Mouse (Mus musculus) urinary bladder, adult 18-20 months (tissue): Measurements from ENCODE around the gene Abca7.

Experiments used
- DNase-seq, 2 experiments: peaks; one replicate each; pipeline ENCODE4 v3.0.0; 2022; ENCODE audit warnings: low spot score in 2 of 2, mixed read lengths in 2 of 2

Gene Abca7

DNA sequence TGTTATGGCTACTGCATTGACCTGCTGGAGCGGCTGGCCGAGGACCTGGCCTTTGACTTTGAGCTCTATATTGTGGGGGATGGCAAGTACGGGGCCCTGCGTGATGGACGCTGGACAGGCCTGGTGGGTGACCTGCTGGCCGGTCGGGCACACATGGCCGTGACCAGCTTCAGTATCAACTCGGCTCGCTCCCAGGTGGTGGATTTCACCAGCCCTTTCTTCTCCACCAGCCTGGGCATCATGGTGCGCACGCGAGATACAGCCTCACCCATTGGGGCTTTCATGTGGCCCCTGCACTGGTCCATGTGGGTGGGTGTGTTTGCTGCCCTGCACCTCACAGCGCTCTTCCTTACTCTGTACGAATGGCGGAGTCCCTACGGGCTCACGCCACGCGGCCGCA, 22.2 kb upstream of the Abca7 start:
- DNase-seq, result no peak

DNA sequence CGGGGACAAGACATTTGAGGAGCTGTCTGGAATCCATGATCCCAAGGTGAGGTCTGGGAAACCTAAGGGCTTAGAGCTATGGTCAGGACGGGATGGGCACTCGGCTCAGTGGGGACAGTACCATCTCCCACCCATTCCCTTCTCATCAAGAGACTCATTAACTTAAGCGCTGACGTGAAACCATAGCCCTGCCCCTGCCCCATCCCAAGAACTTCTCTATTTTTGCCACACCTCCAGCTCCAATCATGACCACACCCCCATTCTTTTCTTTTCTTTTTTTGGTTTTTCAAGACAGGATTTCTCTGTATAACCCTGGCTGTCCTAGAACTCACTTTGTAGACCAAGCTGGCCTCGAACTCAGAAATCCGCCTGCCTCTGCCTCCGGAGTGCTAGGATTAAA, 21.6 kb upstream of the Abca7 start:
- no peak for DNase-seq

DNA sequence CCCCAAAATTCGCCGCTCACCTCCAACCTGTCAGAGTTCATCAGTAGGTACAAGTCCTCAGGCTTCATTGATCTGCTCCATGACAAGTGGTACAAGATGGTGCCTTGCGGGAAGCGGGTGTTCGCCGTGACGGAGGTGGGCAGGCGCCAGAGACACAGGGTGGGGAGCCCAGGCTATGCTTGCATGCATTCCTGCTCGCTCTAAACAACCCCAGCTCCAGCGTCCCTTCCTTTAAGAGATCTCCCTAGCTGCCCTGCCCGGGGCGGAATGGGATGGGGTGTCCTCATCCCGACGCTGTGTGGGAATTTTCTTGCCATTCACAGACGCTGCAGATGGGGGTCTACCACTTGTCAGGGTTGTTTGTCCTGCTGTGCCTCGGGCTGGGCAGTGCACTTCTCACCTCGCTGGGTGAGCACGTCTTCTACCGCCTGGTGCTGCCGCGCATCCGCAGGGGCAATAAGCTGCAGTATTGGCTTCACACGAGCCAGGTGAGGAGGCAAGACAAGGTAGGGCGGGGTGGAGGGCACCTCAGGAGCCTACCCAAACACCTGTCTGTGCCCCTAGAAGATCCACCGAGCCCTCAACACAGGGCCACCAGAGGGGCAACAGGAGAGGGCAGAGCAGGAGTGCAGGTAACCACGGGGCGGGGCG, 20.1 kb upstream of the Abca7 start:
- DNase-seq, result no peak

DNA sequence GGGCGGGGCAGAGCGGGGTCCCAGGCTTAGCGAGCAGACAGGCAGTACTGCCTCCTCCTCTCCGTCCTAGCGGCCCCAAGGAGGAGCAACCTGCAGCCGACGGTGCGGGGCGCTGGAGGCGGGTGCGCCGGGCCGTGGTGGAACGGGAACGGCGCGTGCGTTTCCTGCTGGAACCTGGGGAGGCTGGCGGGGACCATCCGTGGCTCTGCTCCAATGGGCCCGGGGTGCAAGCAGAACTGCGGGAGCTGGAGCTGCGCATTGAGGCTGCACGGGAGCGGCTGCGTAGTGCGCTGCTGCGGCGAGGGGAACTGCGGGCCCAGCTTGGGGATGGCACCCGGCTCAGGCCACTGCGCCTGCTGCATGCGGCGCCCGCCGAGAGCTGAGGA, 19.6 kb upstream of the Abca7 start:
- no peak for DNase-seq

DNA sequence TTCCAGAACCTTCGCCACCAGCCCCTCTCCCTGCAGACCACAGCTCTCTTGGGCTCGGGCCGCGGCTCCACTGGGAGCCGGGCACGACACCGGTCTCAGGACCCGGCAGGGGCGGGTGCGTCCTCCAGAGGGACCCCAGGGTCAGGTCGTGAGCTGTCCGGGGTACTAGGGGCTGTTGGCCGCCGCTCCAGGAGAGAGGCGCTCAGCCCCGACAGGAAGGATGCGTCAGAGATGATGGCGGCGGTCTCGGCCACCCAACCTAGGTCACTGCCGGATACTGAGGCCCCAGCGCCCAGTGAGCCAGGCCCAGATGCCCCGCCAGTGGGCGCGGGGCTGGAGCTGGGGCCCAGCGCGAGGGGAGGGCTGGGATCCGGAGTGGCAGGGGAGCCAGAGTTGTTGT, 19.0 kb upstream of the Abca7 start:
- DNase-seq, result no peak

DNA sequence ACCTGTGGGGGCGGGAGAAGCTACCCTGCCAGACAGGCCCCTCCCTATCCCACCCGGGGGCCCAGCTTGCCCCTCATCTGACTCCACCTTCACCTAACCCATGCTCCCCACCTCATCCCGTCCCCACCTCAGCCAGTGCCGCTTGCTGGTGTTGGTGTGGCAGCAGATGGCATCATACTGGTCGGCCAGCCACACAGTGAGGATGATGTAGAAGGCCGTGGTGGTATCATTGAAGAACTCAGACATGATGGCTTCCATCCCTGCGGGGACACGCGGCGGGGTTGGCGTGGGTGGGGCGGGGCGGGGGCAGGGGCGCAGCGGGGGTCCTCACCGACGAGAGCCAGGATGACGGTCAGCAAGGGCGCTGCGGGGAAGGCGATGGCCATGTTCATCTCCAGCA, 18.2 kb upstream of the Abca7 start:
- DNase-seq, result no peak

DNA sequence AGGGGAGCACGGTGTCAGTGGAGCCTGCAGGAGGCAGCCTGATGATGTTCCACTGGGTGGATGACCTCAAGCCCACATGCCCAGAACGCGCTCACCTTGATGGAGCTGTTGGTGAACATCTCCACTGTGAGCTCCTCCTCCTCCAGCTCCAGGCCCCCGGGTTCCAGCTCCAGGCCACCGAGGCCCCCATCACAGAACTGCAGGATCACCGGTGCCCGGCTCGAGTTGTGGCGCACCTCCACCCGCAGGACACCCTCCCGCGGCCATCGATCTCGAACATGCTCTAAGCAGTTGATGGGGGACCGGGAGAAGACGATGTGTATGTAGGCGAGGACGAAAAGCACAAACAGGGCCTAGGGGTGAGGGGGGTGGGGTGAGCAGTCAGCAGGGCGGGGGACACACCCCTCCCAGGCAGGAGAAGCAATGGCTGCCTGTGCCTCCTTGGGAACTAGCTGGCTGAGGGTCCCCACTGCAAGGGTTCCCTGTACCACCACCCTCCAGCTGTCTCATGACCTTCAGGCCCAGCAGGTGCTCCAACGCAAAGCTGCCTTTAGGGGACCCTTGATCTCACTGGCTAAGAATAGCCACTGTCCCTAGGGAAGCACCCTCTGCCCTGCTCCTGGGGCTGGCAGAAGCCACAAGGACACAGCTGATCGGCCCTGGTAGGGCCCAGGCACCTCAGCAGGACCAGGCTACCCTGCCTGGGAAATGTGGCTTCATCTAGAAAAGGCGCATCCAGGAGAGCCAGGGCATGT, 16.7 kb upstream of the Abca7 start:
- DNase-seq, result no peak

DNA sequence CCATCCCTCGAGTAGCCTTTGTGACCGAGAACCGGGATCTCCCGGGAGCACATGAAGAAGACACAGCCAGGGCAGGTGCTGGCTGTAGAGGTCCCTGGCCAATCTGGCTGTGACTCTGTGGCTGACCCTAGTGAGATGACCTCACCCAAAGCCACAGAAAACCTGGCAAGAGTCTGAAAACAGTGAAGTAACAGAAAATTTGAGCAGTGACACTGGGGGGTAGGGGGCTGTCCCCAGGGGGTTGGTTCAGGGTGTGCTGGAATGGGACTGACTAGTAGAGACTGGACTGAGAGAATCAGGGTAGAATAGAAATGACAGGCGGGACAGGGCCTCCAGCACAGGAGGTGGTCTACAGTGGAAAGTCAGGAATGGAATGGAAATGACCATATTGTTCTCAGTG, 13.1 kb upstream of the Abca7 start:
- DNase-seq, result no peak

DNA sequence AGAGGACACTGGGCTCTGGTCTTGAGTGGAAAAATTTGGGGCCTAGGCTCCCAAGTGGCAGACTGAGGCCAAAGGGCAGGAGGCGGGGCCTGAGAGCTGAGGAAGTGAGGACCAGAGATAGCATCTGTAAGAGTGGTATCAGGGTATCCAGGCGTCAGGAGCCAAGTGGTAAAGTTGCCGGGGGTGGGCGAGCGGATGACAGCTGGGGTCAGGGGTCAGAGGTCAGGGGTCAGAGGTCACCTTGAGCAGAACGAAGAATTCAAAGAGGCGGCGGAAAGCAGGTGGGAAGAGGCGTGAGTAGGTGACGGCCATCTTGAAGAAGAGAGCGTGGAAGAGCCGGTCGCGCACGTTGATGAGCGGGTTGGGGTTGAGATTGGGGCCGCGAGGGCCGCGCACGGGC, 12.6 kb upstream of the Abca7 start:
- peak; percentile 50 for DNase-seq

DNA sequence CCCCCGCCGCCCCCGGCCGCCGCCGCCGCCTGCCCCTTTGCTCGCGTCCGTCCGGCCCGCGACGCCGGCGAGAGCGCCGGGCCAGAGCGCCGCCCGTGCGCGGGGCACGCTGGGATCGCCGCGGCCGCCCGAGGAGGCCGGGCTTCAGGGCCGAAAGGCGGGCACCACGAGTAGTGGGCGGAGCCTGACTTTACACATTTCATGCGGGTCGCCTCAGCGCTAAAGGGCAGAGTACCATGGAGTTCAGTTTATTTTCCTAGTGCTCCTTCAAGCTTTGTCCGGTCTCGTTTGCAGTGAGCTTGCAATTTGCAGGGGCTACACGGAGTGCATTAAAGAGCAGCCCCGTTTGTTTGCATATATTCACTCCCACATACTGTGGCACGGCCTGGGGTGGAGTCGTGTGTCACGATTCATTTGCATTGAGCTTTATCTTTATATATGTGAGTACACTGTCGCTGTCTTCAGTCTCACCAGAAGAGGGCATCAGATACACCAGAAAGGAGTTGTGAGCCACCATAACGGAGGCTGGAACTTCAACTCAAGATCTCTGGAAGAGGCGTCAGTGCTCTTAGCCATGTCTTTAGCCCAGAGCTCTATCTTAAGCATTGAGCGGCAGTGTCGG, 12.0 kb upstream of the Abca7 start, which contains the start of gene Tmem259:
Gene Tmem259 (minus strand): TSS at position 136 of the 622 bp plus-strand sequence.
- peak; percentile 78 to 83 for DNase-seq

DNA sequence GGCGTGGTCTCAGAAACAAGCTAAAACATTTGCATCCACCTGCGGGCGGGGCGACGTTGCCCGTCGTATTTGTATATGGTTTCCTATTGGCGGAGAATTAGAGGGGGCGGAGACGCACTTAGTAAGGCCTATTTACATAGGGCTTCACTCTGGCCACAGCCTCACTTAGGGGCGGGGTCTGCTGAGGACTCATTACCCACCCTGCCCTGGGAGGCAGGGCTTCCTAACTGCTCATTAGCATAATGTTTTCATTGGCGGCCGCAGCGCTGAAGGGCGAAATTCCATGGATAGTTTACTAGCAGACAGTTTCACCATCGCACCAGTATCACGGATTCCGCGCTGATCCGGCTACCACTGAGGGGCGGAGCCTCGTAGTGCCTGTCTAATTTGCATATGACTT, 11.4 kb upstream of the Abca7 start:
- DNase-seq, result peak; percentile 84 to 95

DNA sequence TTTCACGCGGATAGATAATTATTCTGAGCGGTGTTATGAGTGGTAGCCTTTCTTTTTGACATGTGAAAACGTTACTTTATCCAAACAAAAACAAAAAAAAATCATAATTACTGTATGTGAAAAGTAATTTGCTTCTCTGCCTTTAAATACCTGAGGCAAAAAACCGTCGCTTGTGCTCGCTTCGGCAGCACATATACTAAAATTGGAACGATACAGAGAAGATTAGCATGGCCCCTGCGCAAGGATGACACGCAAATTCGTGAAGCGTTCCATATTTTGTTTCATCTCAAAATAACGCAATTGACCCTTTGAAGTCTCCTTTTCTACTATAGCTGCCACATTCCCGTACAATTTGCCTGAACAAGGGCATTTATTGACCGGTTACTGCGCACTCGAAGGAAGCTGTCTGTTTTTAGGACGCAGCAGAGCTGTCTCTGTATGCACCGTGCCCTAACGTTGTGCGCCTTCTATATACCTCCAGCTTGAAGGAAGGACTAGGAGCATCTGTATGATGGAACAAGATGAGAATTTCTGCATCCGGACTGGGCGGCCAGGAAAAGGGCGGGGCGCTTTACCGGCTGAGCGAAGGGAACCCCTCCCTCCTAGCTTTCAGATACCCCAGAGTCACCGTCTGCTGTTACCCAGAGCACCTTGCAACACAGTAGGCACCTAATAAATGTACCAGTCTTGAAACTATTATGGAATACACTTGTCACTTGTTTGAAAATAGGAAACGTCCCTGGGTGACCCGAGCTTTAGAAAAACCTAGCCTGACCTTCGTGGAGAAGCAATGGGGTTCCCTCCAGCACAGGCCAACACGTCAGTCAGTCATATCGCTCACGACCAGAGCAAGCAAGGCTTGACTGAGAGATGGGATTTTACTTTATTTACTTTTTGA, 10.7 kb upstream of the Abca7 start:
- DNase-seq, result peak; percentile 33 to 44

DNA sequence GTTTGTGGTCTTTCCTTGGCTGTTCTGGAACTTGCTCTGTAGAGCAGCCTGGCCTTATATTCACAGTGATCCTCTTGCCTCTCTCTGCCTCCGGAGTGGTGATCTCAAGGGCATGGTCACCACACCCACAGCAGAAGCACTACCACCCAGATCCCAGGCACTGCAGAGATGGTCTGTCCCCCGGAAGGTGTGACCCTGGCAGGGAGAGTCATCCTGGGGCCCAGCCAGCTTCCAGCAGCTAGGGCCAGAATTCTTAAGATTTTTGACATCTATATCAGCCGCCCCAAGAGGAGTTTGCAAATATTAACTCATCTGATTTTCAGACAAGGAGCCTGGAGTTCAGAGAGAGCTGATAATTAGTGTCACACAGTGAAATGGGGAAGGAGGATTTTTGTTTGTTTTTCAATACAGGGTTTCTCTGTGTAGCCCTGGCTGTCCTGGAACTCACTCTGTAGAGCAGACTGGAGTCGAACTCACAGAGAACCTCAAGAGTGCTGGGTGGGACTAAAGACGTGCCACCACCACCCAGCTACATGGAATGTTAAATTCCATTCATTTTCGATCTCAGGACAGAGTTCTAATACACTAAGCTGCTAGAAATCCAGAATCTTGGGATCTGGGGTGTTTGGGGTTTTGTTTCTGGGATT, 9.9 kb upstream of the Abca7 start:
- DNase-seq, result peak in 1 of 2 experiments; percentile 27

DNA sequence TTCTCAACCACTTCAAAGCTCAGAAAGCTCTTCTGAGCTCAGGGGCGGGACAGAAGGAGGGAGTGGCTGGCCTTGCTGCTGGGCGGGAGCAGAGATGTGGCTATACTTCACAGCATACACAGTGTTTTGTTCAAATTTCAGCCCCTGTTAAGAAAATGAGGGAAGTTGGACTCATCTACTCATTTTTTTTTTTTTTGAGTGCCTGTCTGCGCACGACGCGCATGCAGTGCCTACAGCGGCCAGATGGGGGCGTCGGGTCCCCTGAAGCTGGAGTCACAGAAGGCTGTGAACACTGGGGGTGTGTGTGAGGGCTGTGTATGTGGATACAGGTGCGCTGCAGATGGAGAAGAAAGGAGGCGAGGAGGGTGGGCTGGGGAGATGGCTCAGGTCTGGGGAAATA, 9.3 kb upstream of the Abca7 start:
- DNase-seq, result peak; percentile 59 to 81

DNA sequence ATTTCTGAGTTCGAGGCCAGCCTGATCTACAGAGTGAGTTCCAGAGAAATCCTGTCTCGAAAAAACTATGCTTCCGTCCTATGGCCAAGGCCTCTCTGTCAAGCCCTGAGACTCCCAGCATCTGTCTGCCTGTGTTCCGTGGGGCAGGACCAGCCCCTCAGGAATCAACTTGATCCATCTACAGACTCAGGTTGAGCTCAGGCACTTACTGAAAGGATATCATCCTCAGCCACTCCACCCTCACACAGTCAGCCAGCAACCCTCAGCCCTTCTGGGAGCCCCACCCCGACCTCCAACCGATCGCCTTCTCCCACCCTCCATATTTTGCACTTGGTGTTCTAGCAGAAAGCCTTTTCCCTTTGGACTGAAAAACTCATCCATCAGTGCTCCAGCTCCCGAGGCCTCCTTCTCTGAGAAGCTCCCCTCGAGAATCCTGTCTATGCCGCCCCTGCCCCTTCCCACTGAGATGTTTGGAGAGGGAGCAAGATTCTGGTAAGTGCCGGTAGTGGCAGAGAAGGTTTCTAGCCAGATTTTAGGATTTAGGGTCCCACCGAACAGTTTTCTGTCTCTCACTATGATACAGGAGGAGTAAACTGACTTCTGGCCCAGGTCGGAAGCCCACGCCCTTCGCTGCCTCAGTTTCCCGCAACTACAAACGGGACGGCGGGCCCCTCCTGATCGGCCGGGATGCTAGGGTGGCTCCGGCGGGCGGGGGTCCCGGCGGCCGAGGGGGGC, 8.4 kb upstream of the Abca7 start:
- DNase-seq, result peak in 1 of 2 experiments; percentile 25

DNA sequence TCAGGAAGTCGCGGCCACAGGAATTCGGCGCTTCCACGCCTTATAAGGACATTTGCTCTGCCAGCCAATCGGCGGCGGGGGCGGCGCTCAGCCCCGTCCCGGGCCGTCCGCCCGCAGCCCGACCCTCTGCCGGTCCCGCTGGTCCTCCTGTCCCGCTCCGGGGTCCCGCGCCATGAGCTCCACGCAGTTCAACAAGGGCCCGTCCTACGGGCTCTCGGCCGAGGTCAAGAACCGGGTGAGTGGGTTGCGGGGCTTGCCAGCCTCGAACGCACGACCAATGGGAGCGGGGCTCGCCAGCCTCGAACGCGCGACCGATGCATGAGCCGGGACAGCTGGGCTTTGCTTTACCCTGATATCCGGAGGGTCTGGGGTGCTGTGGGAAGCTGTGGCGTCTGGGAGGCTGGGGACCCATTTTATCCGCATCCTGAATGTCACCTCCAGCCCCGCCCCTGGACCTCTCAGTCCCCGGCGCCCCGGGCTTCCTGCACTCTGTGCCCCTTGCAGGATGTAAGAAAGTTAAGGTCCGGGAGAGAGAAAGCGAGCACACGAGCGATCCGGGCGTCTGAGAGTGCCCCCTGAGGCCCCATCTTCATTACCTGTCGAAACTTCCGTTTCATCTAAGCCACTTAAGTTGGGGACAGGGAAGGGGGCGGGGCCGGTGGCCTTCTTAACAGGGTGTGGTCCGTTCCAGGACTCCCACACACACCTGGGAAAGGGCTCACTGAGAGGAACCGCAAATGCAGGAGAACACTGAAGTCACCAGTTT, 7.6 kb upstream of the Abca7 start, which contains the start of gene Cnn2:
Gene Cnn2 (plus strand): TSS at position 79 of the 766 bp plus-strand sequence.
- DNase-seq, result peak; percentile 43 to 53

DNA sequence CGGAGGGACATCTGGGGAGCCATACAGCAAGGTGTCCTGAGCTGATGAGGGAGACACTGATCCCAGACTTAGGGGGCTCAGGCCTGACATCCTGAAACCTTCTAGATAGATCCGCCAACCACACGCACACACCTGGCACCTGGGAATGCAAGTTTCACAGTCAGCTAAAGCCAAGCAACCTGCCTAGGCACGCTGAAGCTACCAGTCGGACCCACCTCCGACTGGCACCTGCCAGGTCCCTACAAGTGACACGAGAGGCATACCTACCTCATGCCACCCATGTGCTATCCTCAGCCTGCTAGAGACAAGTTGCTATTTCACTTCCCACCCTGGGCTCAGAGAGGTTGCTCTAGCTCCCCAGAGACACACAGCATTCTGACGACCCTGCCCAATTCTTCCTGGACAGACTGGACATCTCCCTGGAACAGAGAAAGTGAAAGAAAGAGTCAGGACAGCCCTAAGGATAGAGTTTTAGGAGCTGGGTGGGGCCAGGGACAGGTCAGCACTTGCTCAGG, 7.0 kb upstream of the Abca7 start:
- no peak for DNase-seq

DNA sequence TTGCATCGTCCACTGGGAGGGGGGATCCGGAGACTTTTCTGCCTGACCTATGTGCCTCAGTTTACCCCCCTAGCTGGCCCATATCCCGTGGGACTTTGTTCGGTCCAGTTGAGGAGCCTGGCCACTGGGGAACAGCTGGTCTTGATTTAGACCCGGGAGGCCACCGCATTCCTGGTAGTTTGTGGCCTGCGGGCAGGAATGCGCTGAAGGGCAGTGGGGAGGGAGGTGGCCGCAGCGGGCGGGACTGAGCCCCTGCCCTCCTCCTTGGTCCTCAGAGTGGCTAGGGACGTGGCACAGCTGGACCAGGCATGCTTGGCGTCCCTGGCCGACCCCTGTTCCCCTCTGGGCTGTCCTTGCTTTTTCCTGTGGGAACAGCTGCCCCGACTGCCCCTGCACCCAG, 6.4 kb upstream of the Abca7 start:
- no peak for DNase-seq

DNA sequence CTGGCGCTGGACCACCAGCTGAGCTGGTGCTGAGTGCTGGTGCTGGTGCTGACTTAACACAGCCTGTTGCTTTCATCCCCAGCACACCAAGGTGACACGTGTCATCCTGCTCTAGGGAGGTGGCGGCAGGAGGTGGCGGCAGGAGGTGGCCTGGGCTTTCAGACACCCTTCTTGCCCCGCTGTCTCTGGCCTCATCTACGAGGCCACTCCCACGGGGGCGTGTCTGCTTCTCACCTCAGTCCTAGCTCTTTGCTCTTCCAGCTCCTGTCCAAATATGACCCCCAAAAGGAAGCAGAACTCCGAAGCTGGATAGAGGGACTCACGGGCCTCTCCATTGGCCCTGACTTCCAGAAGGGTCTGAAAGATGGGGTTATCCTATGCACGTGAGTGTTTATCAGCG, 5.2 kb upstream of the Abca7 start:
- DNase-seq, result no peak

DNA sequence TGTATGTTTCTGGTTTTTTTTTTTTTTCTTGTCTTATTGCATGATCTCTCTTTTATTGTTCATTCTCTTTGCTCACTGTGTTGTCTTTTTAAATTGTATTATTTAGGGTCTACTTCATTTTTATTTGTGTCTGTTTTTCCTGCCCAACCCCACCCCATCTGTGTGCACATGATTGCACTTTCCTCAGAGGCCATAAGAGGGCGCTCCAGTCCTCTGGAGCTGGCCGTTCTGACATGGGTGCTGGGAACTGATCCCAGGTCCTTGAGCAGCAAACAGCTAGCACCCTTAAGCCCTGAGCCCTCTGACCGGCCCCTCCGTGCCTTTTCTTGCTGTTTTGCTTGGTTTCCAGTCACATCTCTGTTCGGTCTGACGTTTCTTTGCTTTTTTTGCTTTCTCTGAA, 4.7 kb upstream of the Abca7 start:
- DNase-seq, result no peak
